In the genomic region with DNA sequence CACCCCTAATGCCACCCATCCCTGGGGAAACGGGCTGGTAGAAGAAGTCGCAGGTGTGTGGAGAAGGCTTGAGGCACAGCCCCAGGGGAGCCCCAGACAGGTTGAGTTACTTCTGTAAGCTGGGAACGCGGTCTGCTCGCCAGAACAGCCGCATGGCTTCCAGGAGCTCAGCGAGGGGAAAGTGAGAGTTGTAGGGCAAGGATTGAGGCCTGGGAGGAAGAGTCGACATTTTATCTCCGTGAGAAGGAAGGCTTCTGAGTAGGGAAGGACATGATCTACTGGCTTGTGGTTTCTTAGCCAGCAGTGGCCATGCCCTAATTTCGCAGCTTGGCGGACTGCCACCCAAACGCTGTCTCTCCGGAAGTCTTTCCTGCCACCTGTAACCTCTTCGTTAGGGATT, we compare ENCODE assay signal across 9 mouse cellular contexts. TPM values are rescaled to one million over a fixed set of nuclear protein-coding genes. Genes with fewer than 3 reads are reported as not detected.
DNase-seq lines count a peak whose midpoint lies in the region; ATAC-seq and TF ChIP-seq lines count a peak whose summit lies in the region.
"Had no signal": no experiment of that assay in that cellular context is flagged by ENCODE, and none has a peak within 500 bp of the region (broad histone marks: within the 10 kb centered on the region; RNA-seq: fewer than 3 reads in every experiment).

No protein-coding gene starts in this region.

- H3K4me1 ChIP-seq in hindbrain, embryonic 12.5 days = peaks cover 15% of the 10 kb centered on the region
- H3K4me1 ChIP-seq in liver, embryonic 12.5 days = no peaks in the 10 kb centered on the region
- peaks cover 3% of the 10 kb centered on the region; the same call in 1 of the 2 replicates for H3K4me1 ChIP-seq in small intestine, adult 2 months (ENCODE audit: control insufficient read depth, insufficient read depth, insufficient read length, low read length)

- no peaks in the 10 kb centered on the region for H3K36me3 ChIP-seq in hindbrain, embryonic 12.5 days
- H3K36me3 ChIP-seq in liver, embryonic 12.5 days = no peaks in the 10 kb centered on the region
- H3K36me3 ChIP-seq in small intestine, adult 2 months (ENCODE audit: control insufficient read depth, insufficient read depth, low read length) = no peaks in the 10 kb centered on the region

- peak overlapping the region; percentile 99 for H3K4me2 ChIP-seq in hindbrain, embryonic 12.5 days (replicated peaks)
- peak overlapping the region; percentile 68 for H3K4me2 ChIP-seq in liver, embryonic 12.5 days

- H3K4me3 ChIP-seq in gastrocnemius, adult 2 months = peak overlapping the region; percentile 71
- peak overlapping the region; percentile 67; the same call in 1 of the 2 replicates for H3K4me3 ChIP-seq in hindbrain, embryonic 12.5 days
- H3K4me3 ChIP-seq in liver, embryonic 12.5 days = no peak overlapping the region
- 0 out of 2 replicates have a peak overlapping the region, but pooled peaks have one; percentile 16 for H3K4me3 ChIP-seq in small intestine, adult 2 months (ENCODE audit: low read depth, low read length)

- intact Hi-C loops in gastrocnemius, adult 2 months (cut with DNase I) = no loop called here
- intact Hi-C loops in gastrocnemius, postnatal 36 days (cut with DNase I) = no loop called here

- WGBS in hindbrain, embryonic 12.5 days = 9% methylated on average over 14 of the region's 14 CpGs
- WGBS in liver, embryonic 12.5 days (ENCODE audit: insufficient replicate concordance) = 6% methylated on average over 14 of the region's 14 CpGs
- whole genome bisulfite sequencing in small intestine, adult 2 months = 6% methylated on average over 14 of the region's 14 CpGs

- no peak overlapping the region for H3K27ac ChIP-seq in gastrocnemius, adult 2 months
- no peak overlapping the region for H3K27ac ChIP-seq in hindbrain, embryonic 12.5 days
- H3K27ac ChIP-seq in liver, embryonic 12.5 days = no peak overlapping the region
- H3K27ac ChIP-seq in small intestine, adult 2 months (ENCODE audit: insufficient read depth, low read depth, low read length) = no peak overlapping the region

- no peak for ATAC-seq in hindbrain, embryonic 12.5 days (ENCODE audit: low FRiP score)
- ATAC-seq in liver, embryonic 12.5 days = no peak

- DNase-seq in gastrocnemius, adult 2 months = peak; percentile 35
- DNase-seq in gastrocnemius, postnatal 36 days = no peak
- DNase-seq in thymus, postnatal 25 days = peak; percentile 17
- DNase-seq in thymus, postnatal 14 days = no peak
- no peak for DNase-seq in thymus, adult 18-20 months

- TF ChIP-seq CTCF in gastrocnemius, adult 2 months (IDR thresholded peaks at IDR 0.05) = no peak
- TF ChIP-seq CTCF in small intestine, adult 2 months (IDR thresholded peaks at IDR 0.05; ENCODE audit: extremely low read depth, insufficient read length, insufficient replicate concordance, low read depth, low read length) = no peak

- TF ChIP-seq POLR2A in small intestine, adult 2 months (IDR thresholded peaks at IDR 0.05; ENCODE audit: low read depth, low read length) = no peak

- no peaks in the 10 kb centered on the region for H3K9me3 ChIP-seq in hindbrain, embryonic 12.5 days (replicated peaks)
- no peaks in the 10 kb centered on the region for H3K9me3 ChIP-seq in liver, embryonic 12.5 days (replicated peaks)

- no peak overlapping the region for H3K9ac ChIP-seq in hindbrain, embryonic 12.5 days
- H3K9ac ChIP-seq in liver, embryonic 12.5 days = no peak overlapping the region

- peaks cover 38% of the 10 kb centered on the region for H3K27me3 ChIP-seq in hindbrain, embryonic 12.5 days
- peaks cover 57% of the 10 kb centered on the region for H3K27me3 ChIP-seq in liver, embryonic 12.5 days (replicated peaks)
- peaks cover 21% of the 10 kb centered on the region for H3K27me3 ChIP-seq in small intestine, adult 2 months (ENCODE audit: control insufficient read depth, insufficient read depth, low read length)

RNA-seq across cellular contexts. Expression of a gene that starts 0.9 kb away (rescaled TPM):
- total RNA-seq in gastrocnemius, adult 2 months (2021) = under 1 TPM; 0.08 to 0.28 TPM
- total RNA-seq in gastrocnemius, postnatal 36 days (2021) = under 1 TPM; 0.22 to 0.31 TPM
- polyA plus RNA-seq in hindbrain, embryonic 12.5 days (2016; fragmentation: Nextera tagmentation; extraction: Ambion mirVana) = 15.3 and 17.9 TPM in 2 replicates
- 0.02 and 0.10 TPM in 2 replicates for polyA plus RNA-seq in liver, embryonic 12.5 days (2016; fragmentation: Nextera tagmentation; extraction: Ambion mirVana)
- polyA plus RNA-seq in small intestine, adult 2 months (2012; rRNA removed) = 0.44 and 0.58 TPM in 2 replicates
- polyA plus RNA-seq: C2C12 had no signal

Comparison
In these comparisons a context has a peak if more than half of its experiments do, and no peak if none do; other contexts are left out.
1. DNase-seq: peak in gastrocnemius, adult 2 months (single experiment) and thymus, postnatal 25 days (single experiment); none in gastrocnemius, postnatal 36 days (0 of 2), thymus, postnatal 14 days (single experiment) and thymus, adult 18-20 months (0 of 2).
2. RNA of a gene that starts 0.9 kb away (polyA plus RNA-seq): 15.3 to 17.9 TPM in hindbrain, embryonic 12.5 days; 0.44 to 0.58 TPM in small intestine, adult 2 months and 0.02 to 0.10 TPM in liver, embryonic 12.5 days; every median in the first group is over 10 times any median in the second.